Mouse (Mus musculus): ENCODE results near the gene Cyp2u1. TPM values are rescaled to one million over a fixed set of nuclear protein-coding genes. Genes with fewer than 3 reads are reported as not detected.

Cyp2u1 gene
- polyA plus RNA-seq, 1 experiment, result 4.1 TPM

DNA sequence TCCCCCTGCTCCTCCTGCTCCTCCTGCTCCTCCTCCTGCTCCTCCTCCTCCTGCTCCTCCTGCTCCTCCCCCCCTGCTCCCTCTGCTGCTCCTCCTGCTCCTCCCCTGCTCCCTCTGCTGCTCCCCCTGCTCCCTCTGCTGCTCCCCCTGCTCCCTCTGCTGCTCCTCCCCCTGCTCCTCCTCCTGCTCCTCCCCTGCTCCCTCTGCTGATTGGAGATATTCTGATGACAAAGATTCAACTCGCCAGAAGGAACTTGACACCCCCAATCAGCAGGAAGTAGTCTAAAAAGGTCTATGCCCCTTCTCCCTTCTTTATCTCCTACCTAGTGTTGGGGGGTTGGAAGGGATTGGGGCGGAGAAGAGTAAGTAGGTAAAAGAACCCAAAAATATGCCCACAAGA is 15.2 kb upstream of the Cyp2u1 start:
- H3K27me3 ChIP-seq (ENCODE audit: control insufficient read depth, insufficient read depth, insufficient read length), result no peaks in the 10 kb centered on the region
- H3K36me3 ChIP-seq (ENCODE audit: control insufficient read depth, insufficient read depth), result no peaks in the 10 kb centered on the region
- TF ChIP-seq USF1 (IDR thresholded peaks at IDR 0.05; ENCODE audit: low read depth), result no peak
- TF ChIP-seq E2F4 (IDR thresholded peaks at IDR 0.05; ENCODE audit: insufficient read depth), result no peak
- TF ChIP-seq SRF (IDR thresholded peaks at IDR 0.05; ENCODE audit: control insufficient read depth, insufficient read length, low read depth), result no peak
- no peak for TF ChIP-seq CEBPB (IDR thresholded peaks at IDR 0.05; ENCODE audit: insufficient read depth, poor library complexity, severe bottlenecking)
- TF ChIP-seq TCF3 (IDR thresholded peaks at IDR 0.05; ENCODE audit: insufficient read length, low read depth), result no peak
- no peak for TF ChIP-seq TCF12 (IDR thresholded peaks at IDR 0.05; ENCODE audit: insufficient read depth, poor library complexity, severe bottlenecking)
- TF ChIP-seq MAX (IDR thresholded peaks at IDR 0.05; ENCODE audit: low read depth), result no peak
- TF ChIP-seq POLR2AphosphoS2 (IDR thresholded peaks at IDR 0.05; ENCODE audit: insufficient read length, low read depth), result no peak
- no peak for TF ChIP-seq MYOD1 (IDR thresholded peaks at IDR 0.05; ENCODE audit: control insufficient read depth in 1 of 3, insufficient read length in 2 of 3, low read depth in 2 of 3)
- no peaks in the 10 kb centered on the region for H3K79me2 ChIP-seq (ENCODE audit: control insufficient read depth, insufficient read depth)
- no peak overlapping the region for H3ac ChIP-seq (ENCODE audit: control insufficient read depth, insufficient read length)
- H3K4me3 ChIP-seq, result no peak overlapping the region
- peak overlapping the region; percentile 43 for H3K4me2 ChIP-seq (ENCODE audit: low read depth)

DNA sequence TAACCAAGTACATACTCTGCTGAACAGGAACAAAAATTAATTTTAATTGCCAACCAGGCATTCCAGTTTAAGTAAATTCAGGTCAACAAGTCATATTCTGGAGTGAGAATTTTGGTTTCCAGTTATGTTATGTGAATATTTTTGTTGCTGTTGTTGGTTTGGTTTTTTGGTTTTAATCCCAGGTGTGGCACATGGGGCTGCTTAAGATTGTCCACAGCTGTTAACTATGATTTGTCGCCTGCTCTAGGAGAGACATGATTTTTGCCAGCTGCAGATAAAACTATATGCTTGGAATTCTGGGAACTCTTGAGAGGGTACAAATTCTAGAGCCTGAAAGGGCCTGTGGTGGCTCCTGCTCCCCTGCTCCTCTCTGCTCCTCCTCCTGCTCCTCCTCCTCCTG is 14.1 kb upstream of the Cyp2u1 start:
- no peaks in the 10 kb centered on the region for H3K36me3 ChIP-seq (ENCODE audit: control insufficient read depth, insufficient read depth)
- no peaks in the 10 kb centered on the region for H3K27me3 ChIP-seq (ENCODE audit: control insufficient read depth, insufficient read depth, insufficient read length)
- no peak for TF ChIP-seq REST (IDR thresholded peaks at IDR 0.05; ENCODE audit: insufficient read depth, insufficient read length)
- no peak for TF ChIP-seq POLR2A (IDR thresholded peaks at IDR 0.05; ENCODE audit: insufficient read length, low read depth)
- TF ChIP-seq MYOD1 (IDR thresholded peaks at IDR 0.05; ENCODE audit: control insufficient read depth in 1 of 3, insufficient read length in 2 of 3, low read depth in 2 of 3), result no peak
- TF ChIP-seq POLR2AphosphoS2 (IDR thresholded peaks at IDR 0.05; ENCODE audit: insufficient read length, low read depth), result no peak
- no peak for TF ChIP-seq MAX (IDR thresholded peaks at IDR 0.05; ENCODE audit: low read depth)
- TF ChIP-seq SRF (IDR thresholded peaks at IDR 0.05; ENCODE audit: control insufficient read depth, insufficient read length, low read depth), result no peak
- no peak for TF ChIP-seq MYOG (IDR thresholded peaks at IDR 0.05; ENCODE audit: control insufficient read depth in 1 of 3, insufficient read depth in 1 of 3, insufficient read length in 2 of 3, low read depth in 2 of 3)
- no peak for TF ChIP-seq CEBPB (IDR thresholded peaks at IDR 0.05; ENCODE audit: insufficient read depth, poor library complexity, severe bottlenecking)
- TF ChIP-seq E2F4 (IDR thresholded peaks at IDR 0.05; ENCODE audit: insufficient read depth), result no peak
- no peak for TF ChIP-seq TCF3 (IDR thresholded peaks at IDR 0.05; ENCODE audit: insufficient read length, low read depth)
- TF ChIP-seq TCF12 (IDR thresholded peaks at IDR 0.05; ENCODE audit: insufficient read depth, poor library complexity, severe bottlenecking), result no peak
- TF ChIP-seq USF1 (IDR thresholded peaks at IDR 0.05; ENCODE audit: low read depth), result no peak
- no peak overlapping the region for H3K4me3 ChIP-seq
- peak overlapping the region; percentile 61 for H3K4me2 ChIP-seq (ENCODE audit: low read depth)
- H3ac ChIP-seq (ENCODE audit: control insufficient read depth, insufficient read length), result no peak overlapping the region
- no peaks in the 10 kb centered on the region for H3K79me2 ChIP-seq (ENCODE audit: control insufficient read depth, insufficient read depth)

DNA sequence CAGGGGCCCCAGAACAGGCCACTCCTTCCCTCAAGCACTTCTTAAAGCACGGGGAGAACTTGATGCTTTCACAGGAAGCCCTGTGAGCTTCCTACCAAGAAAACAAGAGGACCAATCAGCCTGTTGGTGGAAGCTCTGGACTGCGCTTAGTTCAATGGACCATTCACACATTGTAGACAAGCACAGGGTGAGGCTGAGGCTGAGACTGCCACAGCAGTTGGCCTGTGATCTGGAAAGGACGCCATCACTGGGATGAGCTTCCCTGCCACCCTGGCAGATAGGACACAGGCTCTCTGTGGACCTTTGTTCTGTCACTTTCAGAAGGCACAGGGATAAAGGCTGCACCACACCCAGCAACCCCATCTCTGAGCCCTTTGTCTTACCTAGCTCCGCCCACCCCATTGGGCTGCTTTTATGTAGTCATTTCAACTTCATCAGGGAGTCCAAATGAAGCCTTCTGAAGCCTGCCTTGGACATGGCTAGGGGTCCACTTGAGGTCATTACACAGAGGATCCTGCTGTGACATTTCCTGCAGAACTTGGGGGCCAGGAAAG is 13.0 kb upstream of the Cyp2u1 start:
- TF ChIP-seq USF1 (IDR thresholded peaks at IDR 0.05; ENCODE audit: low read depth), result no peak
- TF ChIP-seq E2F4 (IDR thresholded peaks at IDR 0.05; ENCODE audit: insufficient read depth), result no peak
- TF ChIP-seq POLR2A (IDR thresholded peaks at IDR 0.05; ENCODE audit: insufficient read length, low read depth), result no peak
- TF ChIP-seq REST (IDR thresholded peaks at IDR 0.05; ENCODE audit: insufficient read depth, insufficient read length), result no peak
- no peak for TF ChIP-seq TCF12 (IDR thresholded peaks at IDR 0.05; ENCODE audit: insufficient read depth, poor library complexity, severe bottlenecking)
- TF ChIP-seq MYOG (IDR thresholded peaks at IDR 0.05; ENCODE audit: control insufficient read depth in 1 of 3, insufficient read depth in 1 of 3, insufficient read length in 2 of 3, low read depth in 2 of 3), result no peak
- no peak for TF ChIP-seq MYOD1 (IDR thresholded peaks at IDR 0.05; ENCODE audit: control insufficient read depth in 1 of 3, insufficient read length in 2 of 3, low read depth in 2 of 3)
- TF ChIP-seq POLR2AphosphoS2 (IDR thresholded peaks at IDR 0.05; ENCODE audit: insufficient read length, low read depth), result no peak
- no peak for TF ChIP-seq CEBPB (IDR thresholded peaks at IDR 0.05; ENCODE audit: insufficient read depth, poor library complexity, severe bottlenecking)
- TF ChIP-seq SRF (IDR thresholded peaks at IDR 0.05; ENCODE audit: control insufficient read depth, insufficient read length, low read depth), result no peak
- TF ChIP-seq TCF3 (IDR thresholded peaks at IDR 0.05; ENCODE audit: insufficient read length, low read depth), result no peak
- no peak for TF ChIP-seq MAX (IDR thresholded peaks at IDR 0.05; ENCODE audit: low read depth)
- Histone ChIP-seq H3K4me3 (no peak overlapping the region), H3K79me2 (ENCODE audit: control insufficient read depth, insufficient read depth) (no peaks in the 10 kb centered on the region), H3K4me2 (ENCODE audit: low read depth) (no peak overlapping the region), H3K27me3 (ENCODE audit: control insufficient read depth, insufficient read depth, insufficient read length) (no peaks in the 10 kb centered on the region), H3ac (ENCODE audit: control insufficient read depth, insufficient read length) (no peak overlapping the region), H3K36me3 (ENCODE audit: control insufficient read depth, insufficient read depth) (no peaks in the 10 kb centered on the region)

DNA sequence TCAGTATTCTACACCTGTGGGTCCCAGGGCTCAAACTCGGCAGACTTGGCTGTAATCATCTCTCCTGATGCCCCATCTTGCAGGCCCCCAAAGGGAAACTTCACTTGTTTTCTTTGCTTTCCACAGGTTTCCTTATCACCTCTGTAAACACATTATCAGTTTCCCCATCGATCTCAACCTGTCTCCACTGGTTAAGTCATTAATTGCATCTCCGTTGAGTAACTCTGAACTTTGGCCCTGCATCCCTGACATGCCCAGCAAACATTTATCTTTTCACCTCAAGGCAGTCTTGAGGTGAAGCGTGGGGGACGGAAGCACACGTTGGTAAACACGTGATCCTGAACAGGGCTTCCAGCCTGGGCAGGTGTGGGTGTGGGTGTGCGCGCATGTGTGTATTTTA is 9.3 kb upstream of the Cyp2u1 start:
- Histone ChIP-seq H3ac (ENCODE audit: control insufficient read depth, insufficient read length) (no peak overlapping the region), H3K4me3 (no peak overlapping the region), H3K4me2 (ENCODE audit: low read depth) (no peak overlapping the region), H3K79me2 (ENCODE audit: control insufficient read depth, insufficient read depth) (no peaks in the 10 kb centered on the region), H3K36me3 (ENCODE audit: control insufficient read depth, insufficient read depth) (no peaks in the 10 kb centered on the region), H3K27me3 (ENCODE audit: control insufficient read depth, insufficient read depth, insufficient read length) (no peaks in the 10 kb centered on the region)
- TF ChIP-seq MYOD1 (IDR thresholded peaks at IDR 0.05; ENCODE audit: control insufficient read depth in 1 of 3, insufficient read length in 2 of 3, low read depth in 2 of 3) (no peak), USF1 (IDR thresholded peaks at IDR 0.05; ENCODE audit: low read depth) (no peak), POLR2AphosphoS2 (IDR thresholded peaks at IDR 0.05; ENCODE audit: insufficient read length, low read depth) (no peak), E2F4 (IDR thresholded peaks at IDR 0.05; ENCODE audit: insufficient read depth) (no peak), CEBPB (IDR thresholded peaks at IDR 0.05; ENCODE audit: insufficient read depth, poor library complexity, severe bottlenecking) (no peak), REST (IDR thresholded peaks at IDR 0.05; ENCODE audit: insufficient read depth, insufficient read length) (no peak), TCF3 (IDR thresholded peaks at IDR 0.05; ENCODE audit: insufficient read length, low read depth) (no peak), MYOG (IDR thresholded peaks at IDR 0.05; ENCODE audit: control insufficient read depth in 1 of 3, insufficient read depth in 1 of 3, insufficient read length in 2 of 3, low read depth in 2 of 3) (no peak), MAX (IDR thresholded peaks at IDR 0.05; ENCODE audit: low read depth) (no peak), POLR2A (IDR thresholded peaks at IDR 0.05; ENCODE audit: insufficient read length, low read depth) (no peak), TCF12 (IDR thresholded peaks at IDR 0.05; ENCODE audit: insufficient read depth, poor library complexity, severe bottlenecking) (no peak), SRF (IDR thresholded peaks at IDR 0.05; ENCODE audit: control insufficient read depth, insufficient read length, low read depth) (no peak)

All from myocyte (in vitro differentiated cells).